Mouse (Mus musculus) neural tube, embryonic 13.5 days (tissue): ENCODE measurements around the gene Gm37419. TPM values are rescaled to one million over a fixed set of nuclear protein-coding genes. Genes with fewer than 3 reads are reported as not detected.

Experiments
- ATAC-seq: fragments of 200-750 bp; cut with Nextera tagmentation; 2 replicates; pipeline ENCODE4 v1.8.0; 2017; ENCODE audit warnings: low read depth, mild to moderate bottlenecking, moderate TSS enrichment, moderate library complexity
- H3K27ac ChIP-seq: fragments of 300-500 bp; sonication (generic); replicated peaks from 2 replicates; pipeline ENCODE4 v1.5.1; 2015; ENCODE audit warnings: moderate library complexity, mild to moderate bottlenecking, inconsistent platforms
- H3K27me3 ChIP-seq: fragments of 300-500 bp; sonication (generic); 2 replicates; pipeline ENCODE4 v1.6.1; 2015; ENCODE audit warnings: mild to moderate bottlenecking, inconsistent platforms
- H3K36me3 ChIP-seq: fragments of 300-500 bp; sonication (generic); 2 replicates; pipeline ENCODE4 v1.6.1; 2015; ENCODE audit warnings: mild to moderate bottlenecking, inconsistent platforms
- H3K4me1 ChIP-seq: fragments of 300-500 bp; sonication (generic); replicated peaks from 2 replicates; pipeline ENCODE4 v1.6.1; 2015; ENCODE audit warnings: inconsistent platforms
- H3K4me2 ChIP-seq: fragments of 300-500 bp; sonication (generic); 2 replicates; pipeline ENCODE4 v1.6.1; 2015; ENCODE audit warnings: inconsistent platforms, mild to moderate bottlenecking, moderate library complexity
- H3K4me3 ChIP-seq: fragments of 300-500 bp; sonication (generic); 2 replicates; pipeline ENCODE4 v1.5.1; 2015; ENCODE audit warnings: mild to moderate bottlenecking, inconsistent platforms
- H3K9ac ChIP-seq: fragments of 300-500 bp; sonication (generic); 2 replicates; pipeline ENCODE4 v1.6.1; 2015; ENCODE audit warnings: moderate library complexity, mild to moderate bottlenecking, inconsistent platforms
- H3K9me3 ChIP-seq: fragments of 300-500 bp; sonication (generic); 2 replicates; pipeline ENCODE4 v1.6.1; 2016; ENCODE audit warnings: inconsistent platforms
- WGBS: fragments of 180-500 bp; shearing (Covaris S2); methylation state at CpG from one replicate; pipeline ENCODE4 v1.1.7; 2015; 5-methylcytosine and 5-hydroxymethylcytosine counted together
- polyA plus RNA-seq: library from polyadenylated mRNA; unstranded; fragments of >200 nt; fragmentation: Nextera tagmentation; extraction: Ambion mirVana; gene quantifications from 2 replicates; pipeline ENCODE4 v1.2.1, GENCODE M21; 2015

Gene Gm37419
- polyA plus RNA-seq, 1 experiment from 2014 or later, result not detected

GRCm38 (mm10) chr16:24016273-24016672, 28.0 kb downstream of the Gm37419 start:
- WGBS, result 44% methylated on average over 6 of the region's 6 CpGs
- Histone ChIP-seq H3K9ac (no peak overlapping the region), H3K4me2 (no peak overlapping the region), H3K4me3 (no peak overlapping the region), H3K36me3 (no peaks in the 10 kb centered on the region), H3K27me3 (no peaks in the 10 kb centered on the region), H3K4me1 (peaks cover 5% of the 10 kb centered on the region; the same call in 1 of the 2 replicates), H3K27ac (no peak overlapping the region), H3K9me3 (no peaks in the 10 kb centered on the region)
- no peak for ATAC-seq

- H3K27ac ChIP-seq, result no peak overlapping the region
- H3K36me3 ChIP-seq, result no peaks in the 10 kb centered on the region
- H3K4me2 ChIP-seq, result no peak overlapping the region
- H3K9ac ChIP-seq, result no peak overlapping the region
- H3K9me3 ChIP-seq, result no peaks in the 10 kb centered on the region
- 81% methylated on average over 5 of the region's 5 CpGs for WGBS
- H3K4me3 ChIP-seq, result no peak overlapping the region
- H3K4me1 ChIP-seq, result peaks cover 5% of the 10 kb centered on the region; the same call in 1 of the 2 replicates
- H3K27me3 ChIP-seq, result no peaks in the 10 kb centered on the region
- ATAC-seq, result no peak
Observed at GRCm38 (mm10) chr16:24016742-24017141, 28.5 kb downstream of the Gm37419 start.

DNA sequence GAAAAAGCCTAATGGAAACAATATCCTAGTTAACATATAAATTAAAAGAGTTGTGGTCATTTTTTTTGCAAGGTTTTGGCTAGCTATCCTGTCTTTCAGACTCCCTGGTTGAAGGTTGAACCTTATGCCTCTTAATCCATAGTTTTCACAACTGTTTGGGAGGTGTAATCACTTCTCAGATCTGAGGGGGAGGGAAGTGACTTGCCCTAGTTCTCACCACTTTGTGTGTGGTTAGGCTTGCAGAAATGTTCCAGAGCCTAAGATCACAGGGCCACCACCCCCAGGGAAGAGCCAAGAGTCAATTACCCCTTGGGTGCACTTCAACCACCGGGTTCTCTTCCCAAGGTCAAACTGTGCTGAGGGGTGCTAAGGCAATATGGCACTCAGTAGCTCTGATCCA, 33.4 kb downstream of the Gm37419 start:
- Histone ChIP-seq H3K9me3 (no peaks in the 10 kb centered on the region), H3K27me3 (no peaks in the 10 kb centered on the region)
- 62% methylated on average over 1 of the region's 1 CpGs for WGBS

GRCm38 (mm10) chr16:24022605-24023004, 34.3 kb downstream of the Gm37419 start:
- Histone ChIP-seq H3K27ac (no peak overlapping the region), H3K27me3 (no peaks in the 10 kb centered on the region), H3K36me3 (no peaks in the 10 kb centered on the region), H3K4me2 (no peak overlapping the region), H3K9ac (no peak overlapping the region), H3K4me1 (no peaks in the 10 kb centered on the region), H3K9me3 (no peaks in the 10 kb centered on the region), H3K4me3 (no peak overlapping the region)
- ATAC-seq, result no peak
- 87% methylated on average over 4 of the region's 4 CpGs for WGBS

More for the DNA sequence above, 33.4 kb downstream of the Gm37419 start:
- Histone ChIP-seq H3K4me3 (no peak overlapping the region), H3K4me2 (no peak overlapping the region), H3K36me3 (no peaks in the 10 kb centered on the region), H3K4me1 (no peaks in the 10 kb centered on the region), H3K27ac (no peak overlapping the region), H3K9ac (no peak overlapping the region)
- ATAC-seq, result no peak

GRCm38 (mm10) chr16:24025442-24025841, 37.2 kb downstream of the Gm37419 start:
- H3K27ac ChIP-seq, result no peak overlapping the region
- H3K4me1 ChIP-seq, result no peaks in the 10 kb centered on the region
- no peak overlapping the region for H3K4me2 ChIP-seq
- H3K9me3 ChIP-seq, result no peaks in the 10 kb centered on the region
- no peaks in the 10 kb centered on the region for H3K36me3 ChIP-seq
- H3K9ac ChIP-seq, result no peak overlapping the region
- ATAC-seq, result no peak
- H3K27me3 ChIP-seq, result no peaks in the 10 kb centered on the region
- no peak overlapping the region for H3K4me3 ChIP-seq
- WGBS, result 78% methylated on average over 7 of the region's 7 CpGs

DNA sequence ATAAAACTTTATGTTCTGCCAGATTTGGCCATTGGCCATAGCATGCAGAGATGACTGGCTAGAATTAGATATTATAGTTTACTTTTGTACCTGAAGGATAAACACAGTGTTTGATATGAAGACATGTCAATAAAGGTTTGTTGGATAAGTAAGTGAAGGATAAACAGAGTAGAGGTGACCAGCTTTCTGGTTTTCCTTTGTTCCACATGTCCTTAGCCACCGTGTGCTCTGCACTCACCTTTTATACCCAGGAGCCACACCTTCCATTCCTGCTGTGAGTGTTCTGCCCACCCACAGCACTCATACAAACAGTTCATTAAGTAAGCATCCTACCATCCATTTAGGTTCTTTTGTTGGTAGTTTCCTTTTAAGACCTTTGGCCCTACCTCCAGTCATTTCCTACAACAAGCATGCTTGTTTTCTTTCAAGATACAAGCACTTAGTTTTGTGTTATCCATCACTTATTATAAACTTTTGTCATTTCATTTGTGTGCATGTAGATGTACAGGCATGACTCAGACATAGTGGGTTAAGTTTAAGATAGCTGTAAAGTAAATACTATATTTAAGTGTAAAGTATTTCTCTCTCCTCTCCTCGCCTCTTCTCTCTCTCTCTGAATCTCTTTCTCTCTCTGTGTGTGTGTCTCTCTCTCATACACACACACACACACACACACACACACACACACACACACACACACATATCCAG, 41.8 kb downstream of the Gm37419 start:
- H3K4me3 ChIP-seq, result no peak overlapping the region
- H3K36me3 ChIP-seq, result no peaks in the 10 kb centered on the region
- H3K9ac ChIP-seq, result no peak overlapping the region
- no peak overlapping the region for H3K4me2 ChIP-seq
- WGBS, result 74% methylated on average over 2 of the region's 2 CpGs
- no peaks in the 10 kb centered on the region for H3K4me1 ChIP-seq
- H3K9me3 ChIP-seq, result no peaks in the 10 kb centered on the region
- no peak overlapping the region for H3K27ac ChIP-seq
- ATAC-seq, result no peak
- H3K27me3 ChIP-seq, result no peaks in the 10 kb centered on the region

- Histone ChIP-seq H3K27me3 (no peaks in the 10 kb centered on the region), H3K36me3 (no peaks in the 10 kb centered on the region), H3K4me3 (no peak overlapping the region), H3K9ac (no peak overlapping the region), H3K27ac (no peak overlapping the region), H3K4me2 (no peak overlapping the region), H3K4me1 (no peaks in the 10 kb centered on the region), H3K9me3 (no peaks in the 10 kb centered on the region)
- 93% methylated on average over 5 of the region's 5 CpGs for WGBS
- no peak for ATAC-seq
Observed at GRCm38 (mm10) chr16:24033259-24033658, 45.0 kb downstream of the Gm37419 start.

GRCm38 (mm10) chr16:24034450-24034849, 46.2 kb downstream of the Gm37419 start:
- no peaks in the 10 kb centered on the region for H3K36me3 ChIP-seq
- H3K4me3 ChIP-seq, result no peak overlapping the region
- H3K4me2 ChIP-seq, result no peak overlapping the region
- H3K9ac ChIP-seq, result no peak overlapping the region
- no peaks in the 10 kb centered on the region for H3K27me3 ChIP-seq
- no peaks in the 10 kb centered on the region for H3K4me1 ChIP-seq
- 67% methylated on average over 2 of the region's 2 CpGs for WGBS
- no peaks in the 10 kb centered on the region for H3K9me3 ChIP-seq
- ATAC-seq, result no peak
- no peak overlapping the region for H3K27ac ChIP-seq

GRCm38 (mm10) chr16:24035767-24036166, 47.5 kb downstream of the Gm37419 start:
- no peak overlapping the region for H3K27ac ChIP-seq
- no peak overlapping the region for H3K4me3 ChIP-seq
- ATAC-seq, result no peak
- no peaks in the 10 kb centered on the region for H3K36me3 ChIP-seq
- no peaks in the 10 kb centered on the region for H3K27me3 ChIP-seq
- H3K4me2 ChIP-seq, result no peak overlapping the region
- H3K9me3 ChIP-seq, result no peaks in the 10 kb centered on the region
- no peak overlapping the region for H3K9ac ChIP-seq
- H3K4me1 ChIP-seq, result no peaks in the 10 kb centered on the region

DNA sequence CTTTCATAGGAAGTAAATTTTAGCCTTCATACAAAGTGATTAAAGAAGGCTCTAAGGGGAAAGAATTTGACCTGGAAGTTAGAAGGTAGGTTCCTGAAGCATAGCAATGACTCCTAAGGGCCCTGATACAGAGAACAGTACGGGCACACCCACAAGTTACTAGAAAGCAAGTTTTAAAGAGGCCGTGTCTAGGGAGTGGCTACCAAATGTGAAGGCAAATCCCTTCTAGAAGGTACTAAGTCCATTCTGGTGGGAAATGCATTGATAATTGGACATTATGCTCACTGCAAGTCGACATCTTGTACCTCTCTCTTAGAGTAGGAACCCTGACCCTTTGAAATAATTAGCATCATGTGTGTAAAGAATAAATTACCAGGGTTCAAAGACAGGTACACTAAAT, 48.1 kb downstream of the Gm37419 start:
- no peaks in the 10 kb centered on the region for H3K9me3 ChIP-seq
- H3K9ac ChIP-seq, result no peak overlapping the region
- no peak overlapping the region for H3K4me3 ChIP-seq
- H3K4me1 ChIP-seq, result no peaks in the 10 kb centered on the region
- no peaks in the 10 kb centered on the region for H3K36me3 ChIP-seq
- no peak overlapping the region for H3K4me2 ChIP-seq
- H3K27me3 ChIP-seq, result no peaks in the 10 kb centered on the region
- ATAC-seq, result no peak
- WGBS, result 86% methylated on average over 3 of the region's 3 CpGs
- H3K27ac ChIP-seq, result no peak overlapping the region

Other genes starting within 250 kb of the Gm37419 start
- 198 and 228 TPM in 2 replicates for gene Sst, start 97.5 kb upstream of the Gm37419 start, polyA plus RNA-seq
- not detected in 2 replicates for gene Rtp2, start 56.1 kb upstream of the Gm37419 start, polyA plus RNA-seq
- 0.37 and 0.53 TPM in 2 replicates for gene Bcl6, start 370 bp downstream of the Gm37419 start, polyA plus RNA-seq